Mouse (Mus musculus): ENCODE data around the gene Hecw2.

DNA sequence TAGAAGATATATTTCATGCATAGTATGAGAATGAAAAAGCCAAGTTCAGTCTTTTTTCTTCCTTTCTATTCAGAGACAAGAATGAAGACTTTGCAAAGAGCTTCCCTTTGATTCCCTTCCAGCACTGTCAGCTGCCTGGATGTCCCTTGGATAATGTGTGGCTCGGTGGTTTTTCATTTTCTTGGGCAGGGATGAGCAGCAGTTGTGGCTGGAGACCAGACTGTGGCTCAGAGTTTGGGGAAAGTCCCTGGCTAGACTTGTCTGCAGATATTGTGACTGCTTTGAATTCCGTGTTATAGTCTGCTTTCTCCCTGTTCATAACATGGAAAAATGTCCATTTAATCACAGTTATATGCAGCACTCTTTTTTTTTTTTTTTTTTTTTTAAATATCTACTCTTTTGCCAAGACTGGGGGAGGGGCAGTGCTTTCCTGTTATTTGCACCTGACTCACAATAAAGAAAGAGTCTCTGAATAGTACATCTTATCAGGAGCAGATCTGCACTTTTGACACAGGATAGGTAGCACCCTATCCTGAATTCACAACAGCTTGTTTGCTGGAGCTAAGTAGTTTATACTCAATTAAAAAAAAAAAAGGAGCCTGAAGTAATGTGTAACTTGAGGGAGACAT, 380.8 kb downstream of the Hecw2 start:
- TF ChIP-seq POLR2A (IDR thresholded peaks at IDR 0.05; ENCODE audit: borderline replicate concordance, low read depth, low read length) = no peak
- TF ChIP-seq CTCF (IDR thresholded peaks at IDR 0.05; ENCODE audit: low read depth, low read length) = no peak
